Mouse (Mus musculus) limb, embryonic 10.5 days (tissue): ENCODE measurements around the gene Lrp4. TPM values are rescaled to one million over a fixed set of nuclear protein-coding genes. Genes with fewer than 3 reads are reported as not detected.

Experiments used
- DNase-seq: peaks from one replicate; pipeline ENCODE4 v3.0.0-alpha.2; 2017; ENCODE audit warnings: low spot score
- H3K27ac ChIP-seq: fragments of 300-500 bp; sonication (generic); 2 replicates; pipeline ENCODE4 v1.5.1; 2016; ENCODE audit warnings: mild to moderate bottlenecking
- H3K27me3 ChIP-seq: fragments of 300-500 bp; sonication (generic); 2 replicates; pipeline ENCODE4 v1.6.1; 2016; ENCODE audit warnings: low read depth, mild to moderate bottlenecking; ENCODE audit not compliant: poor library complexity, severe bottlenecking
- H3K36me3 ChIP-seq: fragments of 300-500 bp; sonication (generic); 2 replicates; pipeline ENCODE4 v1.6.1; 2016; ENCODE audit warnings: mild to moderate bottlenecking, moderate library complexity
- H3K4me1 ChIP-seq: fragments of 300-500 bp; sonication (generic); 2 replicates; pipeline ENCODE4 v1.6.1; 2016
- H3K4me3 ChIP-seq: fragments of 300-500 bp; sonication (generic); 2 replicates; pipeline ENCODE4 v1.5.1; 2016; ENCODE audit warnings: mild to moderate bottlenecking, moderate library complexity
- H3K9me3 ChIP-seq: fragments of 300-500 bp; sonication (generic); replicated peaks from 2 replicates; pipeline ENCODE4 v1.6.1; 2016; ENCODE audit warnings: mild to moderate bottlenecking
- WGBS: fragments of 180-500 bp; shearing (Covaris S2); methylation state at CpG from one replicate; pipeline ENCODE4 v1.1.7; 2016; 5-methylcytosine and 5-hydroxymethylcytosine counted together
- polyA plus RNA-seq: library from polyadenylated mRNA; unstranded; fragments of >200 nt; fragmentation: Nextera tagmentation; extraction: Ambion mirVana; gene quantifications from 2 replicates; pipeline ENCODE4 v1.2.1, GENCODE M21; 2016

Gene Lrp4
- polyA plus RNA-seq, 1 experiment from 2014 or later, result 6.9 TPM

GRCm38 (mm10) chr2:91457656-91458251 lies 443 bp downstream of the Lrp4 start:
- H3K4me1 ChIP-seq, result peaks cover 59% of the 10 kb centered on the region
- no peaks in the 10 kb centered on the region for H3K9me3 ChIP-seq
- under 1% methylated on average over 45 of the region's 45 CpGs for WGBS
- peak overlapping the region; percentile 91 for H3K4me3 ChIP-seq
- H3K27me3 ChIP-seq, result no peaks in the 10 kb centered on the region
- peaks cover 6% of the 10 kb centered on the region; the same call in 1 of the 2 replicates for H3K36me3 ChIP-seq
- DNase-seq, result peak; percentile 83
- peak overlapping the region; percentile 96 for H3K27ac ChIP-seq

GRCm38 (mm10) chr2:91458252-91458672 lies 951 bp downstream of the Lrp4 start:
- Histone ChIP-seq H3K9me3 (no peaks in the 10 kb centered on the region), H3K27ac (peak overlapping the region; percentile 96), H3K36me3 (peaks cover 6% of the 10 kb centered on the region; the same call in 1 of the 2 replicates), H3K4me1 (peaks cover 63% of the 10 kb centered on the region), H3K4me3 (peak overlapping the region; percentile 91), H3K27me3 (no peaks in the 10 kb centered on the region)
- DNase-seq, result peak; percentile 76
- under 1% methylated on average over 21 of the region's 21 CpGs for WGBS

GRCm38 (mm10) chr2:91458673-91459391 lies 1.5 kb downstream of the Lrp4 start:
- H3K36me3 ChIP-seq, result peaks cover 6% of the 10 kb centered on the region; the same call in 1 of the 2 replicates
- peak overlapping the region; percentile 96 for H3K27ac ChIP-seq
- peak; percentile 76 for DNase-seq
- WGBS, result under 1% methylated on average over 32 of the region's 32 CpGs
- H3K27me3 ChIP-seq, result no peaks in the 10 kb centered on the region
- H3K4me3 ChIP-seq, result peak overlapping the region; percentile 91
- H3K4me1 ChIP-seq, result peaks cover 67% of the 10 kb centered on the region
- H3K9me3 ChIP-seq, result no peaks in the 10 kb centered on the region

- no peak for DNase-seq
- Histone ChIP-seq H3K27me3 (no peaks in the 10 kb centered on the region), H3K9me3 (no peaks in the 10 kb centered on the region), H3K27ac (peak overlapping the region; percentile 96; the same call in 1 of the 2 replicates), H3K36me3 (peaks cover 9% of the 10 kb centered on the region; the same call in 1 of the 2 replicates), H3K4me1 (peaks cover 67% of the 10 kb centered on the region), H3K4me3 (0 out of 2 replicates have a peak overlapping the region, but pooled peaks have one; percentile 91)
- 93% methylated on average over 6 of the region's 6 CpGs for WGBS
Measured at GRCm38 (mm10) chr2:91460076-91460475, 2.8 kb downstream of the Lrp4 start.

- H3K4me3 ChIP-seq, result no peak overlapping the region
- peaks cover 65% of the 10 kb centered on the region for H3K4me1 ChIP-seq
- H3K27ac ChIP-seq, result no peak overlapping the region
- H3K27me3 ChIP-seq, result no peaks in the 10 kb centered on the region
- 63% methylated on average over 7 of the region's 7 CpGs for WGBS
- peaks cover 11% of the 10 kb centered on the region; the same call in 1 of the 2 replicates for H3K36me3 ChIP-seq
- H3K9me3 ChIP-seq, result no peaks in the 10 kb centered on the region
- no peak for DNase-seq
Measured at GRCm38 (mm10) chr2:91460771-91461170, 3.5 kb downstream of the Lrp4 start.

- peaks cover 63% of the 10 kb centered on the region for H3K4me1 ChIP-seq
- peaks cover 11% of the 10 kb centered on the region; the same call in 1 of the 2 replicates for H3K36me3 ChIP-seq
- no peaks in the 10 kb centered on the region for H3K27me3 ChIP-seq
- no peak overlapping the region for H3K4me3 ChIP-seq
- WGBS, result 41% methylated on average over 3 of the region's 3 CpGs
- DNase-seq, result no peak
- H3K27ac ChIP-seq, result peak overlapping the region; percentile 84
- no peaks in the 10 kb centered on the region for H3K9me3 ChIP-seq
Measured at GRCm38 (mm10) chr2:91461341-91461740, 4.0 kb downstream of the Lrp4 start.

- Histone ChIP-seq H3K4me3 (peak overlapping the region; percentile 36), H3K4me1 (peaks cover 60% of the 10 kb centered on the region), H3K27ac (peak overlapping the region; percentile 84), H3K9me3 (no peaks in the 10 kb centered on the region), H3K36me3 (peaks cover 11% of the 10 kb centered on the region; the same call in 1 of the 2 replicates), H3K27me3 (no peaks in the 10 kb centered on the region)
- peak; percentile 55 for DNase-seq
- 0% methylated on average over 2 of the region's 2 CpGs for WGBS
Measured at GRCm38 (mm10) chr2:91462196-91462595, 4.9 kb downstream of the Lrp4 start.

- peak; percentile 52 for DNase-seq
Measured at GRCm38 (mm10) chr2:91462681-91463080, 5.4 kb downstream of the Lrp4 start.

GRCm38 (mm10) chr2:91465934-91466333 lies 8.6 kb downstream of the Lrp4 start:
- DNase-seq, result no peak
- Histone ChIP-seq H3K36me3 (peaks cover 14% of the 10 kb centered on the region), H3K4me3 (no peak overlapping the region), H3K4me1 (peaks cover 56% of the 10 kb centered on the region), H3K27me3 (no peaks in the 10 kb centered on the region), H3K27ac (no peak overlapping the region), H3K9me3 (no peaks in the 10 kb centered on the region)
- 89% methylated on average over 3 of the region's 3 CpGs for WGBS

More at GRCm38 (mm10) chr2:91462681-91463080, 5.4 kb downstream of the Lrp4 start:
- Histone ChIP-seq H3K36me3 (peaks cover 14% of the 10 kb centered on the region; the same call in 1 of the 2 replicates), H3K27me3 (no peaks in the 10 kb centered on the region), H3K9me3 (no peaks in the 10 kb centered on the region), H3K4me3 (peak overlapping the region; percentile 36), H3K27ac (peak overlapping the region; percentile 84), H3K4me1 (peaks cover 61% of the 10 kb centered on the region)
- WGBS, result 3% methylated on average over 12 of the region's 12 CpGs

- no peak for DNase-seq
- Histone ChIP-seq H3K27ac (peak overlapping the region; percentile 56), H3K9me3 (no peaks in the 10 kb centered on the region), H3K4me3 (no peak overlapping the region), H3K27me3 (no peaks in the 10 kb centered on the region), H3K4me1 (peaks cover 39% of the 10 kb centered on the region), H3K36me3 (peaks cover 29% of the 10 kb centered on the region)
- WGBS, result 80% methylated on average over 8 of the region's 8 CpGs
Measured at GRCm38 (mm10) chr2:91467613-91468012, 10.3 kb downstream of the Lrp4 start.

- peaks cover 51% of the 10 kb centered on the region for H3K36me3 ChIP-seq
Measured at GRCm38 (mm10) chr2:91470055-91470647, 12.8 kb downstream of the Lrp4 start.

GRCm38 (mm10) chr2:91474358-91474757 lies 17.0 kb downstream of the Lrp4 start:
- DNase-seq, result no peak
- peaks cover 85% of the 10 kb centered on the region for H3K36me3 ChIP-seq

More at GRCm38 (mm10) chr2:91470055-91470647, 12.8 kb downstream of the Lrp4 start:
- Histone ChIP-seq H3K27me3 (no peaks in the 10 kb centered on the region), H3K4me1 (peaks cover 34% of the 10 kb centered on the region), H3K27ac (peak overlapping the region; percentile 50), H3K4me3 (no peak overlapping the region), H3K9me3 (no peaks in the 10 kb centered on the region)
- 51% methylated on average over 7 of the region's 7 CpGs for WGBS
- DNase-seq, result no peak

More at GRCm38 (mm10) chr2:91474358-91474757, 17.0 kb downstream of the Lrp4 start:
- no peak overlapping the region for H3K27ac ChIP-seq
- 74% methylated on average over 12 of the region's 12 CpGs for WGBS
- H3K27me3 ChIP-seq, result no peaks in the 10 kb centered on the region
- H3K4me3 ChIP-seq, result no peak overlapping the region
- peaks cover 25% of the 10 kb centered on the region for H3K4me1 ChIP-seq
- no peaks in the 10 kb centered on the region for H3K9me3 ChIP-seq
